Mouse (Mus musculus) lung, adult 2 months (tissue): ENCODE results near the gene Trit1.

Experiments used
- CTCF ChIP-seq: fragments of 200-500 bp; IDR thresholded peaks from 2 replicates; pipeline ENCODE4 v1.5.1; 2011; ENCODE audit warnings: mild to moderate bottlenecking, low read length, control low read depth; ENCODE audit not compliant: insufficient read depth
- POLR2A ChIP-seq: fragments of 200-500 bp; IDR thresholded peaks from 2 replicates; pipeline ENCODE4 v1.6.1; 2011; ENCODE audit warnings: low read depth, mild to moderate bottlenecking, control low read depth, low read length, borderline replicate concordance; ENCODE audit errors: extremely low read depth

GRCm38 (mm10) chr4:123093064-123093776 lies 76.8 kb downstream of the Trit1 start:
- no peak for TF ChIP-seq CTCF
- TF ChIP-seq POLR2A = no peak
